Mouse (Mus musculus) heart, embryonic 12.5 days (tissue): ENCODE measurements around the gene Bzw2. TPM values are rescaled to one million over a fixed set of nuclear protein-coding genes. Genes with fewer than 3 reads are reported as not detected.
"Not testable (repeated sequence)": the region's sequence is repeated elsewhere in the genome, so short reads cannot be mapped to it uniquely, and the experiment has no call there.

Experiments used
- ATAC-seq: fragments of 200-750 bp; cut with Nextera tagmentation; 2 replicates; pipeline ENCODE4 v1.8.0; 2017; ENCODE audit warnings: moderate TSS enrichment, moderate library complexity; ENCODE audit not compliant: insufficient number of reproducible peaks, low FRiP score
- H3K27ac ChIP-seq: fragments of 300-500 bp; sonication (generic); 2 replicates; pipeline ENCODE4 v1.5.1; 2016; ENCODE audit warnings: mild to moderate bottlenecking, moderate library complexity; ENCODE audit not compliant: poor library complexity, severe bottlenecking
- H3K27me3 ChIP-seq: fragments of 300-500 bp; sonication (generic); replicated peaks from 2 replicates; pipeline ENCODE4 v1.6.1; 2016; ENCODE audit warnings: mild to moderate bottlenecking, moderate library complexity
- H3K36me3 ChIP-seq: fragments of 300-500 bp; sonication (generic); 2 replicates; pipeline ENCODE4 v1.6.1; 2016; ENCODE audit warnings: mild to moderate bottlenecking, moderate library complexity
- H3K4me1 ChIP-seq: fragments of 300-500 bp; sonication (generic); replicated peaks from 2 replicates; pipeline ENCODE4 v1.6.1; 2016; ENCODE audit warnings: mild to moderate bottlenecking
- H3K4me2 ChIP-seq: fragments of 300-500 bp; sonication (generic); 2 replicates; pipeline ENCODE4 v1.6.1; 2016; ENCODE audit warnings: mild to moderate bottlenecking, moderate library complexity
- H3K4me3 ChIP-seq: fragments of 300-500 bp; sonication (generic); 2 replicates; pipeline ENCODE4 v1.5.1; 2016; ENCODE audit warnings: mild to moderate bottlenecking
- H3K9ac ChIP-seq: fragments of 300-500 bp; sonication (generic); 2 replicates; pipeline ENCODE4 v1.6.1; 2016; ENCODE audit warnings: mild to moderate bottlenecking, moderate library complexity
- H3K9me3 ChIP-seq: fragments of 300-500 bp; sonication (generic); replicated peaks from 2 replicates; pipeline ENCODE4 v1.6.1; 2016; ENCODE audit warnings: mild to moderate bottlenecking, moderate library complexity
- WGBS: fragments of 180-500 bp; shearing (Covaris S2); methylation state at CpG from one replicate; pipeline ENCODE4 v1.1.7; 2016; 5-methylcytosine and 5-hydroxymethylcytosine counted together
- polyA plus RNA-seq: library from polyadenylated mRNA; unstranded; fragments of >200 nt; fragmentation: Nextera tagmentation; extraction: Ambion mirVana; gene quantifications from 2 replicates; pipeline ENCODE4 v1.2.1, GENCODE M21; 2016

Gene Bzw2
- 213 and 218 TPM in 2 replicates for polyA plus RNA-seq

- Histone ChIP-seq H3K27me3 (no peaks in the 10 kb centered on the region), H3K27ac (peak within 1 kb of the TSS; percentile 92), H3K36me3 (no peaks in the 10 kb centered on the region), H3K9ac (peak within 1 kb of the TSS; percentile 97), H3K4me1 (peaks cover 26% of the 10 kb centered on the region), H3K9me3 (no peaks in the 10 kb centered on the region), H3K4me2 (peak within 1 kb of the TSS; percentile 77), H3K4me3 (peak within 1 kb of the TSS; percentile 98)
- WGBS: 4% methylated on average over 26 of the region's 26 CpGs
- ATAC-seq: peak; percentile 26; the same call in 1 of the 2 replicates
Observed at GRCm38 (mm10) chr12:36157638-36158308, at the start of gene Bzw2. TSS of gene Bzw2 (minus strand) at chr12:36158080.

- 52% methylated on average over 9 of the region's 9 CpGs for WGBS
- Histone ChIP-seq H3K36me3 (no peaks in the 10 kb centered on the region), H3K27ac (no peak overlapping the region), H3K9ac (no peak overlapping the region), H3K9me3 (no peaks in the 10 kb centered on the region), H3K4me1 (peaks cover 6% of the 10 kb centered on the region), H3K27me3 (no peaks in the 10 kb centered on the region), H3K4me2 (peak overlapping the region; percentile 32; the same call in 1 of the 2 replicates), H3K4me3 (no peak overlapping the region)
- peak; percentile 66 for ATAC-seq
Observed at GRCm38 (mm10) chr12:36207072-36207799, 49.4 kb upstream of the Bzw2 start.

- H3K4me2 ChIP-seq, ATAC-seq, H3K9ac ChIP-seq, H3K9me3 ChIP-seq, H3K36me3 ChIP-seq, H3K4me1 ChIP-seq, H3K27me3 ChIP-seq, H3K4me3 ChIP-seq, H3K27ac ChIP-seq: not testable (repeated sequence)
- WGBS: 55% methylated on average over 5 of the region's 5 CpGs
Observed at GRCm38 (mm10) chr12:36205579-36206119, 47.8 kb upstream of the Bzw2 start.

GRCm38 (mm10) chr12:36194976-36195375 lies 37.1 kb upstream of the Bzw2 start:
- H3K4me1 ChIP-seq: no peaks in the 10 kb centered on the region
- no peak overlapping the region for H3K4me3 ChIP-seq

GRCm38 (mm10) chr12:36190343-36190742 lies 32.5 kb upstream of the Bzw2 start:
- Histone ChIP-seq H3K27me3 (no peaks in the 10 kb centered on the region), H3K9ac (no peak overlapping the region), H3K4me3 (no peak overlapping the region), H3K36me3 (peaks cover 75% of the 10 kb centered on the region), H3K9me3 (no peaks in the 10 kb centered on the region), H3K4me2 (no peak overlapping the region), H3K4me1 (no peaks in the 10 kb centered on the region), H3K27ac (no peak overlapping the region)
- no peak for ATAC-seq
- 89% methylated on average over 5 of the region's 5 CpGs for whole genome bisulfite sequencing

More at GRCm38 (mm10) chr12:36194976-36195375, 37.1 kb upstream of the Bzw2 start:
- Histone ChIP-seq H3K27ac (no peak overlapping the region), H3K27me3 (no peaks in the 10 kb centered on the region), H3K36me3 (peaks cover 75% of the 10 kb centered on the region), H3K4me2 (no peak overlapping the region), H3K9me3 (peaks cover 12% of the 10 kb centered on the region), H3K9ac (no peak overlapping the region)
- ATAC-seq: no peak
- WGBS: 90% methylated on average over 7 of the region's 7 CpGs

- Histone ChIP-seq H3K9me3 (no peaks in the 10 kb centered on the region), H3K4me3 (no peak overlapping the region), H3K4me2 (no peak overlapping the region), H3K36me3 (peaks cover 69% of the 10 kb centered on the region), H3K27ac (no peak overlapping the region), H3K27me3 (no peaks in the 10 kb centered on the region), H3K9ac (no peak overlapping the region), H3K4me1 (no peaks in the 10 kb centered on the region)
- no peak for ATAC-seq
- 93% methylated on average over 3 of the region's 3 CpGs for WGBS
Observed at GRCm38 (mm10) chr12:36189610-36190009, 31.7 kb upstream of the Bzw2 start.

GRCm38 (mm10) chr12:36187081-36187480 lies 29.2 kb upstream of the Bzw2 start:
- H3K4me2 ChIP-seq: no peak overlapping the region
- H3K27ac ChIP-seq: no peak overlapping the region
- no peaks in the 10 kb centered on the region for H3K4me1 ChIP-seq
- no peaks in the 10 kb centered on the region for H3K27me3 ChIP-seq
- WGBS: 67% methylated on average over 6 of the region's 6 CpGs
- no peak overlapping the region for H3K9ac ChIP-seq
- no peak overlapping the region for H3K4me3 ChIP-seq
- no peaks in the 10 kb centered on the region for H3K9me3 ChIP-seq
- peaks cover 76% of the 10 kb centered on the region for H3K36me3 ChIP-seq
- ATAC-seq: no peak

- H3K9ac ChIP-seq: no peak overlapping the region
- H3K4me1 ChIP-seq: no peaks in the 10 kb centered on the region
- H3K27me3 ChIP-seq: no peaks in the 10 kb centered on the region
- no peak overlapping the region for H3K4me2 ChIP-seq
- H3K27ac ChIP-seq: peak overlapping the region; percentile 51; the same call in 1 of the 2 replicates
- ATAC-seq: peak; percentile 83
- 51% methylated on average over 6 of the region's 6 CpGs for WGBS
- H3K9me3 ChIP-seq: no peaks in the 10 kb centered on the region
- no peak overlapping the region for H3K4me3 ChIP-seq
- H3K36me3 ChIP-seq: peaks cover 54% of the 10 kb centered on the region
Observed at GRCm38 (mm10) chr12:36182570-36182969, 24.7 kb upstream of the Bzw2 start.

GRCm38 (mm10) chr12:36177227-36177626 lies 19.3 kb upstream of the Bzw2 start:
- WGBS: 89% methylated on average over 5 of the region's 5 CpGs
- H3K4me3 ChIP-seq: no peak overlapping the region
- H3K9me3 ChIP-seq: no peaks in the 10 kb centered on the region
- H3K36me3 ChIP-seq: peaks cover 62% of the 10 kb centered on the region
- no peaks in the 10 kb centered on the region for H3K4me1 ChIP-seq
- no peaks in the 10 kb centered on the region for H3K27me3 ChIP-seq
- no peak overlapping the region for H3K4me2 ChIP-seq
- H3K9ac ChIP-seq: no peak overlapping the region
- H3K27ac ChIP-seq: no peak overlapping the region
- no peak for ATAC-seq

GRCm38 (mm10) chr12:36165299-36165698 lies 7.4 kb upstream of the Bzw2 start:
- no peak for ATAC-seq
- Histone ChIP-seq H3K9me3 (no peaks in the 10 kb centered on the region), H3K27me3 (no peaks in the 10 kb centered on the region), H3K9ac (no peak overlapping the region), H3K36me3 (peaks cover 15% of the 10 kb centered on the region), H3K4me2 (no peak overlapping the region), H3K4me3 (no peak overlapping the region), H3K27ac (no peak overlapping the region), H3K4me1 (peaks cover 24% of the 10 kb centered on the region)
- 28% methylated on average over 1 of the region's 1 CpGs for WGBS

- H3K27me3 ChIP-seq: no peaks in the 10 kb centered on the region
- 35% methylated on average over 7 of the region's 7 CpGs for WGBS
- peaks cover 24% of the 10 kb centered on the region for H3K4me1 ChIP-seq
- 0 out of 2 replicates have a peak, but pooled peaks cover 9% of the 10 kb centered on the region for H3K36me3 ChIP-seq
- no peak overlapping the region for H3K9ac ChIP-seq
- no peak overlapping the region for H3K27ac ChIP-seq
- ATAC-seq: 0 out of 2 replicates have a peak, but pooled peaks have one; percentile 33
- H3K4me3 ChIP-seq: no peak overlapping the region
- H3K4me2 ChIP-seq: no peak overlapping the region
- H3K9me3 ChIP-seq: no peaks in the 10 kb centered on the region
Observed at GRCm38 (mm10) chr12:36164126-36164791, 6.4 kb upstream of the Bzw2 start.
